Mouse (Mus musculus): ENCODE data around the gene Tmem120b. TPM values are rescaled to one million over a fixed set of nuclear protein-coding genes. Genes with fewer than 3 reads are reported as not detected.

Tmem120b gene
- total RNA-seq, 2 experiments from 2014 or later: 16.3 to 16.9 TPM

DNA sequence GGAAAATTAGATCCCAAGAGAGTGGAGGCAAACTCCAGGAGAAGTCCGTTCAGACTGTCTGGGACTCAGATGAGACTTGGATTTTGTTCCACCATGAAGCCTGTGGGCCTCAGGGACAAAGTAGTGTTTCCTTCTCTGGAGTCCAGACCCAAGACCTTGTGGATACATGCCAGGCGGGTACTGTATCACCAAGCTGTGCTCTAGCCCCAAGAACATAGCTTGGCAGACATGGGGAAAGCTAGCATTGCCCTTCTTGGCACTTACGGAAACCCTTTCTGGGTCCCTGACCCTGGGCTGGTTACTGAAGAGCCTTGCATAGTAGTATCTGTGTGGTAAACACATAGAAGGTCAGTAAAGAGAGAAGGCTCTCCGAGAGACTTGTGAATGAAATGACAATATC lies 91.2 kb downstream of the Tmem120b start:
- DNase-seq: no peak

DNA sequence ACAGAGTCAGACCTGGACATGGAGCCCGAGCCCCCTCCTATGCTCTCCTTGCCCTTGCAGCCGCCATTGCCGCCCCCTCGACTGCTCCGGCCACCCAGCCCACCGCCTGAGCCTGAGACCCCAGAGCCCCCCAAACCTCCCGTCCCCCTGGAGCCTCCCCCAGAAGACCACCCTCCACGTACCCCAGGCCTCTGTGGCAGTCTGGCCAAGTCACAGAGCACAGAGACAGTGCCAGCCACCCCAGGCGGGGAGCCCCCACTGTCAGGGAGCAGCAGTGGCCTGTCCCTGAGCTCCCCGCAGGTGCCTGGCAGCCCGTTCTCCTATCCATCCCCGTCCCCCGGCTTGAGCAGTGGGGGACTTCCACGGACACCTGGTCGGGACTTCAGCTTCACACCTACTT lies 91.7 kb downstream of the Tmem120b start:
- no peak for DNase-seq

DNA sequence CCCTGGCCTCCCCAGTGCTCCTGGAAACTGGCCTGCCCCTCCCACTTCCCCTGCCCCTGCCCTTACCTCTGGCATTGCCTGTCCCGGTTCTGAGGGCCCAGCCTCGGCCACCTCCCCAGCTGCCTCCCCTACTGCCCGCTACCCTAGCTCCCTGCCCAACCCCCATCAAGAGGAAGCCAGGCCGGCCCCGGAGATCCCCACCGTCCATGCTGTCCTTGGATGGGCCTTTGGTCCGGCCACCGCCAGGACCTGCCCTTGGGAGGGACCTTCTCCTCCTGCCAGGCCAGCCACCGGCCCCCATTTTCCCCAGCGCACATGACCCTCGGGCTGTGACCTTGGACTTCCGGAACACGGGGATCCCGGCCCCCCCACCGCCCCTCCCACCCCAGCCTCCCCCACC lies 92.1 kb downstream of the Tmem120b start:
- no peak for DNase-seq

DNA sequence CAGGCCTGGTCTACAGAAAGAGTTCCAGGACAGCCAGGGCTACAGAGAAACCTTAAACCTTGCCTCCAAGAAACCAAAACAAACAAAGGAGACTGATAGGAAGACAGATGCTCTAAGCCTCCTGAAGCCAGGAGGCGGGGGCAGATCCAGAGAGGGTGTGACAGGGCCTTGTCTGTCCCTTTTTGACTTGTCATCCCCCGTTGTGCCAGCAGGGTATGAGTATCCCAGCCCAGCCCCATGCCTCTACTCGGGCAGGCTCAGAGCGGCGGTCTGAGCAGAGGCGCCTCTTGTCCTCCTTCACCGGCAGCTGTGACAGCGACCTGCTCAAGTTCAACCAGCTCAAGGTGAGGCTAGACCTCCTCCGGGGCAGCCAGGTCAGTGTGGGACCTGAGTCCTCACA lies 94.7 kb downstream of the Tmem120b start:
- DNase-seq: no peak

DNA sequence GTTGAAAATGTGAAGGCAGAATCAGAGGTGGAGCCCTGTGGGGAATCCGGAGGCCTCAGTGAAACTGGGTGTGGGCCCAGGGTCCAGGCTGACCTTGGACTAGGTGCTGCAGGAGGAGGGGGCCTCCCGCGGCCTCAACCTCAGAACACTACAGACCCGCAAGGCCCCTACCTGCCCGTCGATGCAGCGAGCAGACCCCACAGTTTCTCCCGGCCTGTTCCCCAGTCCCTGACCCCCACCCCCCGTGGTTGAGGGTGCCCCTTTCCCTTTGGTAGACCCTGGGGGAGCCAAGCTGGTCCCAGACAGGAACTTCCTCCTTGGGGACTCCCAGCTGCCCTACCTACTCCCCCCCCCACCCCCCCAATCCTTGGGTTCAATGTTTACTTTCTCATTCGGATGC lies 98.2 kb downstream of the Tmem120b start:
- no peak for DNase-seq

Other genes starting within 250 kb of the Tmem120b start
- 100 to 1,000 TPM; 160 to 179 TPM for gene Anapc5, start 247.1 kb upstream of the Tmem120b start, total RNA-seq (2021)
- gene Rnf34, start 218.4 kb upstream of the Tmem120b start, total RNA-seq (2021): 10 to 100 TPM; 12.7 to 15.9 TPM
- 10 to 100 TPM; 18.4 to 23.8 TPM for gene Kdm2b, start 78.6 kb upstream of the Tmem120b start, total RNA-seq (2021)
- 10 to 100 TPM; 43.8 to 45.4 TPM for gene Orai1, start 53.3 kb upstream of the Tmem120b start, total RNA-seq (2021)
- not detected for gene Morn3, start 21.4 kb upstream of the Tmem120b start, total RNA-seq (2021)
- gene Rhof, start 64.3 kb downstream of the Tmem120b start, total RNA-seq (2021): 1 to 10 TPM in 1 of 2 experiments, under 1 TPM in 1; 0.68 to 1.4 TPM
- gene Setd1b, start 73.8 kb downstream of the Tmem120b start, total RNA-seq (2021): 10 to 100 TPM; 11.0 to 17.1 TPM
- 10 to 100 TPM; 19.6 to 20.0 TPM for gene Psmd9, start 101.0 kb downstream of the Tmem120b start, total RNA-seq (2021)
- under 1 TPM in 1 of 2 experiments, not detected in 1; 0.61 TPM for gene Hpd, start 114.3 kb downstream of the Tmem120b start, total RNA-seq (2021)
- gene Wdr66, start 183.7 kb downstream of the Tmem120b start, total RNA-seq (2021): 1 to 10 TPM; 2.3 to 2.5 TPM

All from gastrocnemius, postnatal 10 days (tissue).